Mouse (Mus musculus) heart, adult 18-20 months (tissue): ENCODE measurements around the gene Zfp609. TPM values are rescaled to one million over a fixed set of nuclear protein-coding genes. Genes with fewer than 3 reads are reported as not detected.
"Not testable (repeated sequence)": the region's sequence is repeated elsewhere in the genome, so short reads cannot be mapped to it uniquely, and the experiment has no call there.

Experiments used
- DNase-seq, 2 experiments: peaks; one replicate each; pipeline ENCODE4 v3.0.0; 2021 to 2022; ENCODE audit warnings: mixed read lengths in 1 of 2
- total RNA-seq, 2 experiments: library from RNA; stranded (reverse); gene quantifications; 2 replicates each; pipeline ENCODE4 v1.2.3; 2021

Gene Zfp609
- total RNA-seq, 2 experiments from 2014 or later = 19.2 to 22.4 TPM

- DNase-seq = peak; percentile 25 to 39
These were observed 154.4 kb downstream of the Zfp609 start for GRCm38 (mm10) chr9:65672996-65673395.

DNA sequence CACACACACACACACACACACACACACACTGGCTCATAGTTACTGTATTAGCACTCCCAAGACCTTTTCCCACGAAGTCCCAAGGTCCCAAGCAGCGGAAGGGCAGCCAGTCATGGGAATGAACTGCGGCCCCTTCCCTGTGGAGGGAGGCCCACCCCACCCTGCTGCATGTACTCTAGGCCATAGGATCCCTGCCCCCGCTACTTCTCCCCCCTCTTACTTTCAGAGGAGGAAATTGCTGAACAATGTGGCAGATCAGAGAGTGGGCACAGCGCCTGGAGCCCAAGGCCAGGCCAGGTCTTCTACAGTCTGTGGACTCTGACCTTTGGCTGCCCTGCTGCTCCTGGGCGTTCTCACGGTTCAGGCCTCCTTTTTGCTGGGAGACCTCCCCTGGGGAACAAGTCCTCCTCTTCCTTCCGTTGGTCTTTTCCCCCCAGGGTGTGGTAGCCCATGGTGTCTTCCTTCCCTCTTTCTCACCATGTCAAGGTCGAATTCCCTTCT lies 155.9 kb downstream of the Zfp609 start:
- DNase-seq = peak; percentile 68 to 87

DNA sequence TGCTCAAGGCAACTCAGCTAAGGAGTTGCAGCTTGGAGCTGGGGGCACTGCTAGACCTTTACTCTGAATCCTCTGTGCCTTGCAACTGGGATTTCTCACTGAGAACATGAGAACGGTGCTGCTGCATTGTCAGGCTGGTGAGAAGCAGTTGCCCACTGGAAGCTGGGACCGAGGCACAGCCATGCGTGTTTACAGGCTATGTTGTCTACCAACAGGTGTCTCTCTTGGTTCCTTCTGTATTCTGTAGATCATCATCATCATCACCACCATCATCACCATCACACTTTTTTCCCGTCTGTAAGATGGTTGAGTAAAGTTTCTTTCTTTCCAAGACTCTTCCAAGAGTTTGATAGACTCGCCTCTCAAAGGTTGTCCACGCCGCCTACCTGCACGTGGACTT lies 159.7 kb downstream of the Zfp609 start, which contains the start of gene Oaz2:
Oaz2 (plus strand) TSS at position 301 of the 400 bp plus-strand sequence.
- DNase-seq = no peak

DNA sequence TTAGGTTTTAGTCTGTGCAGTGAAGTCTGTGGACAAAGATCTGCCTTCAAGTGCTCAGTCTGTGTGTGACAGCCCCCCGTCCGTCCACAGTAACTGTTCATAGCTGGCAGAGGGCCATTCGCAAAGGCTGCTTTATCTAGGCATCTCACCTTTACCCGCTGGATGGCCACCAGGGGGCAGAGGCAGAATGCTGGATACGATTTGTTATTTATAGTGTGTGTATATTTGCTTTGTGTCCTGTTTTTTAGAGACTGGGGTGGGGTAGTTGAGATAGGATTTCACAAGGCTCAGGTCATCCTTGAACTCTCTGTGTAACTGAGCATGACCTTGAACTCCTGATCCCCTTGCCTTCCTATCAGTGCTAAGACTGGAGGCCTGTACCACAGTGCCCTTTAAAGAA lies 161.3 kb downstream of the Zfp609 start:
- DNase-seq = peak; percentile 62 to 86

- peak; percentile 54 to 85 for DNase-seq
These were observed 163.2 kb downstream of the Zfp609 start for GRCm38 (mm10) chr9:65664163-65664562.

DNA sequence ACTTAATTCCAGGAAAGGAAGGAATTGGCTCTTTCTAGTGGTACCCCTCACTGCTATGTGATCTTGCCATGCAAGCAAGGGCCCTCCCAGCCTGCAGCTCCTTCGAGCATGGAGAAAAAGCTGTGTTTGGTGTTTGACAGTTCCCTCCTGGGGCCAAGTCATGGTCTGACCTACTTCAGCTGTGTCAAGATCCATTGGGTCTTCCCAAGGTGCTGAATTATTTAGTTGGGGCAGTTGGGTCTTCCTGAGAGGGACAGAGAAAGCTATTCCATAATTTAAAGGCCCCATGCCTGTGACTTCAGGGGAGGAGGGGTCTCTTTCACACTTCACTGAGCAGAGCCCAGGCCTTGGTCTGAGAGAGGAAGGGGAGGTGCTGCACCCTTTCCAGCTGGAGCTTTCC lies 165.9 kb downstream of the Zfp609 start:
- no peak for DNase-seq

DNA sequence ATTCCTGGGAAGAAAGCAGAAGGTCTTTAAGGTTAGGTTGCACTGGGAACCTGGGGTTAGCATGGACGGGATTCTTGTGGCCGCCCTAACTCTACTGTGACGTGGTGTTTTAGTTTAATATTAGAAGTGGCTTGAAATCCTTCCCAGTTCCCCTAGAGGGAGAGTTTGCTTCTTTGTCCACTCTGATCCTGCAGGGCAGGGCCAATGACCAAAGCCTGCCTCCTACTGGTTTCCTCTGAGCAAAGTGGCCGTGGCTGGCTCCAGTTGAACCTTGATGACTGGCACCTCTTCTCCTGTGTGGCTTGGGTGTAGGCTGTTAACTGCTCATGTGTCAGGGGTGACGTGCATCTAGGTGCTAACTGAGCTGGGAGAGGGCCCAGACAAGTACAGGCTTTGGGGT lies 166.3 kb downstream of the Zfp609 start:
- DNase-seq = no peak

DNA sequence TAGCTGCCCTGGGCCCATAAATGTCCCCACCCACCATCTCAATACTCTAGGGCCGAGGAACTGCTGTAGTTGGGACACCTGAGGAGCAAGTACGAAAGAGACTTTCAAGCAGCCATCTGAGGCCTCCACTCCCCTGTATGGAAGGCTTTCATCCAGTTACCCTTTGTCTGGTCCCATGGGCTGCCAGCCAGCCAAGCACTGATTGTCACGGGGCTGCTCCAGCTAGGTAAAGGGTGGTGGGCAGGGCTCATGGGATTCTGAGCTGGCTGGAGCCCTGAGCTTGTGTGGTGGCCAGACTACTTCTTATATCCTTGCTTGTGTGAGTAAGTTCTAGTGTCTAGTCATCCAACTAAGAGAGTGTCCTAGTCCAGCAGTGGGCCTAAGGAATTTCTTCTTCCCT lies 170.1 kb downstream of the Zfp609 start:
- no peak for DNase-seq

DNA sequence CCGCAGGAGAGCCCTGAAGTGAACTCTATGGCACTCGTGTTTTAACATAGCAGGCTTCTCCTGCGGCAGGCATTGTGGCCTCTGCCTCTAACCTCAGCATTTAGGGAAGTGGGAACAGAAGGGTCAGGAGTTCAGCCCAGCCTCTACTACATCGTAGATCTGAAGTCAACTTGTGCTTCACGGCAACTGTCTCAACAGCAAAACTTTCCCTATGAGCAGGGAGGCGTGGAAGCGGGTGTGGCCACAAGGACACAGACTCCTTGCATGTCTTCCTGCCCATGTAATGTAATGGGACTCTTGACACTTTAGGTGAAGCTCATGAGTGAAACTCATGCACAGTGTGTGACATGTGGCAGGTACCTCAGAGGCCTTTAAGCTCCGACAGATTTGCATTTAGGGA lies 171.8 kb downstream of the Zfp609 start:
- DNase-seq = peak in 1 of 2 experiments; percentile 25

DNA sequence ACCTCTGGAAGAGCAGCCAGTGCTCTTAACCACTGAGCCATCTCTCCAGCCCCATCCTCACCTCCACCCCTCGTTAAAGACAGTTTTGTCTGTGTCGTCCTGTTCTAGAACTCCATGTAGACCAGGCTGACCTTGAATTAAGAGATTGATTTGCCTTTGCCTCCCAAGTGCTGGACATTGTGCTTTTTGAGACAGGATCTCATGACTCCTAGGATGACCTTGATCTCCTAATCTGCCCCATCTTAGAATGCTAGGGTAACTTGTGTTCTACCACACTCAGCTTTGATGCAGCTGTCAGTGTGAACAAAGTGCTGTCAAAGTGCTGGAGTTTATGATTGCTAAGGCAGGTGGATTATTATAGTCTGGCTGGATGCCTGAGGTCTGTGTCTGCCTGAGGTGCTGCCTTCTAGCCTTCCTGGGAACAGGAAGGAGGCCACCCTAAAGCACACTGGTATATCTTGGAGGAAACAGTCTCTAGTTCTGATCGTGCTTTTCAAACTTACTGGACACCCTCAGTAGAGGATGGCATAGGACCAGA lies 172.6 kb downstream of the Zfp609 start:
- DNase-seq = no peak

DNA sequence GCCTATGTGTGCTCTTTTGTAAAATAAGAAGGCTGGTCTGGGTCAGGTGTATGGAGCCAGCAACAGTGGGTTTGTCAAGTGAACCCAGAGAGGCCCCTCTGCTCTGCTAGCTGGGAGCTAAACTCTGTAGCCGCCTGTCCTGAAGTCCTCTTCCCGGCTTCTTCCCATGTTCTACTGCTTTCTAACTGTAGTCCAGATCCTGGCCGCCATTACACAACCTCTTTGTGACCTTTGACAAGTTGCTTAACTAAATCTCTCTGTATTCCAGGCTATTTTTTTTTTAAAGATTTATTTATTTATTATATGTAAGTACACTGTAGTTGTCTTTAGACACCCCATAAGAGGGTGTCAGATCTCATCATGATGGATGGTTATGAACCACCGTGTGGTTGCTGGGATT lies 173.6 kb downstream of the Zfp609 start:
- no peak for DNase-seq

GRCm38 (mm10) chr9:65651957-65652356 lies 175.4 kb downstream of the Zfp609 start:
- not testable (repeated sequence) for DNase-seq

- DNase-seq = peak; percentile 19 to 27
These were observed 177.4 kb downstream of the Zfp609 start for GRCm38 (mm10) chr9:65649997-65650396.

DNA sequence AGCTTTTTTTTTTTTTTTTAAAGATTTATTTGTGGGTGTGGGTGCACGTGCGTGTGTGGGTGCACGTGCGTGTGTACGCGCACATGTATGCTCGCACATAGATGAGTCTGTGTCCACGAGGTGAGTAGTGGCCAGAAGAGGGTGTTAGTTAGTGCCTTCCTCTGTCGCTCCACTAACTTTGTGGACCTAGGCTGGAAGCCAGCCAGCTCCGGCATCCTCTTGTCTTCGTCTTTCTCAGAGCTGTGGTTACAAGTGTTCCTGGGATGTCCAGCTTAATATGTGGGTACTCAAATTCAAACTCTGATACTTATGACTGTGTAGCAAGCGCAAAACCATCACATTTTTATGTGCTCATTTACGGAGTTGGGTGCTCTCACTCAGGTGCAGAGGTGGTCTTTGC lies 178.6 kb downstream of the Zfp609 start:
- DNase-seq = no peak

GRCm38 (mm10) chr9:65646782-65647181 lies 180.6 kb downstream of the Zfp609 start:
- DNase-seq = no peak

DNA sequence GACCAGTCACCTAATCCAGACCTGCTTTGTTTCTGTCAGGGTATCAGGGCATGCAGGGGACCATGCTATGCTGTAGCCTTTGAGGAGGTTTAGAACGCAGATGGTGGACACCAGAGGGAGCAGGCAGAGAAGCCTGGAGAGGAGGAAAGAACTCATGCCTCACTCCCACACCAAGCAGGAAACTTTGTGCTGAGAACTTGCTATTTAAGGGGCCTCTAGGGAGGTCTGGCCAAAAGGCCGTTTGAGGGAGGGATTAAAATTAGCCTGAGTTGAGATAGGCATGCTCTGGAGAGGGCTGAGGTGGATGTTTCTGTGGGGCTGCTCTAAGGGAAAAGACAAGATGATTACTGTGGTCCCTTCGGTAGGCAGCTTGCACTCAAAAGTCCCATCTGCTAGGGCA lies 181.4 kb downstream of the Zfp609 start:
- peak; percentile 41 to 63 for DNase-seq

DNA sequence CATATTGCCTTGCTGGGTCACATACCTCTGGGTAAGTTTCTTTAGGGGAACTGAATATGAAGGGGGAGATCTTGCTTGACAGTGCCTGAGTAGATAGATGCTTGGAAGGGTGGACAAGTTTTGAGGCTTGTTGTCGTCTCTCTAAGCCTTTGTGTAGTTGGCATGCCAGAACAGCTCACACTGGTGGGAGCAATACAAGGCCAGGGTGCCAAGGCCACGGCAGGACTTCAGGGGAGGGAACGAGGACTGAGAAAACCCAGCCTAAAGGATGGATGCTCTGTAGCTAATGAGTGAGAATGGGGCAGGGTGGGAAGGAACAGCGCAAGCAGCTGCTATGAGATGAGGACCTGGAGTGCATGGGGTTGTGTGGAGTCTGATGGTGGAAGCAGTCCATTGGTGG lies 182.4 kb downstream of the Zfp609 start:
- no peak for DNase-seq

DNA sequence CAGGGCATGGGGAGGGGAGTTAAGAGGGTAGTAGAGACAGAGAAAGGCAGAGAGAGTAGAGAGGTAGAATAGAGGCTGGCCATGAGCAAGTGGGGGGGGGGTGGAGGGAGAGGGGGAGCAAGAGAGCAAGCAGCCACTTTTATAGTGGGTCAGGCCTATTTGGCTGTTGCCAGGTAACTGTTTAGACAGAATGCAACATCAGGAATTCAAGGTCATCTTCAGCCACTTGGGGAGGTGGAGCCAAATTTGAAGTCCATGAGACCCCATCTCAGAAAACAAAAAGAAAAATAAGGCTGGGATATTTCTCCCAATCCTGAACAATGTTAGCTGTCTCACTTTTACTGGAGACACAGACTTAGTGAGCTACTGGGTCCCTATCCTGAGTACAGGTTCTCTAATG lies 184.8 kb downstream of the Zfp609 start:
- DNase-seq = no peak

Other genes starting within 250 kb of the Zfp609 start
- gene Plekho2, start 247.5 kb downstream of the Zfp609 start, total RNA-seq = 1 to 10 TPM; 8.8 to 9.3 TPM
- not detected for gene Pif1, start 240.4 kb downstream of the Zfp609 start, total RNA-seq
- gene Rbpms2, start 197.9 kb downstream of the Zfp609 start, total RNA-seq = 10 to 100 TPM; 29.7 to 30.8 TPM
- gene Oaz2, start 159.6 kb downstream of the Zfp609 start, total RNA-seq = 100 to 1,000 TPM; 201 to 238 TPM
- gene Pclaf, start 62.7 kb upstream of the Zfp609 start, total RNA-seq = under 1 TPM; 0.47 to 0.57 TPM
- 10 to 100 TPM; 15.3 to 16.5 TPM for gene Trip4, start 81.2 kb upstream of the Zfp609 start, total RNA-seq
- gene Csnk1g1, start 81.4 kb upstream of the Zfp609 start, total RNA-seq = 1 to 10 TPM; 8.5 to 8.8 TPM
- 100 to 1,000 TPM; 102 to 105 TPM for gene Ppib, start 232.7 kb upstream of the Zfp609 start, total RNA-seq
- gene Snx22, start 242.2 kb upstream of the Zfp609 start, total RNA-seq = under 1 TPM; 0.46 to 0.50 TPM